Mouse (Mus musculus) kidney, embryonic 14.5 days (tissue): ENCODE results near the gene Gm4756. TPM values are rescaled to one million over a fixed set of nuclear protein-coding genes. Genes with fewer than 3 reads are reported as not detected.

Source experiments
- ATAC-seq: fragments of 200-750 bp; cut with Nextera tagmentation; 2 replicates; pipeline ENCODE4 v1.8.0; 2017; ENCODE audit warnings: moderate number of reproducible peaks, mild to moderate bottlenecking, moderate TSS enrichment, moderate library complexity; ENCODE audit not compliant: low FRiP score, low TSS enrichment
- H3K27ac ChIP-seq: fragments of 300-500 bp; sonication (generic); 2 replicates; pipeline ENCODE4 v1.5.1; 2014; ENCODE audit warnings: low read depth, mild to moderate bottlenecking, low read length, moderate library complexity, mixed read lengths
- H3K27me3 ChIP-seq: fragments of 300-500 bp; sonication (generic); 2 replicates; pipeline ENCODE4 v1.6.1; 2014; ENCODE audit warnings: mild to moderate bottlenecking, low read length; ENCODE audit not compliant: control insufficient read depth, insufficient read depth
- H3K36me3 ChIP-seq: fragments of 300-500 bp; sonication (generic); 2 replicates; pipeline ENCODE4 v1.6.1; 2014; ENCODE audit warnings: low read length, mixed read lengths; ENCODE audit not compliant: control insufficient read depth, insufficient read depth
- H3K4me1 ChIP-seq: fragments of 300-500 bp; sonication (generic); 2 replicates; pipeline ENCODE4 v1.6.1; 2014; ENCODE audit warnings: low read length, mixed read lengths; ENCODE audit not compliant: control insufficient read depth, insufficient read depth
- H3K4me2 ChIP-seq: fragments of 300-500 bp; sonication (generic); replicated peaks from 2 replicates; pipeline ENCODE4 v1.6.1; 2014; ENCODE audit warnings: low read depth, mild to moderate bottlenecking, low read length
- H3K4me3 ChIP-seq: fragments of 300-500 bp; sonication (generic); 2 replicates; pipeline ENCODE4 v1.5.1; 2014; ENCODE audit warnings: mild to moderate bottlenecking, low read length
- H3K9ac ChIP-seq: fragments of 300-500 bp; sonication (generic); 2 replicates; pipeline ENCODE4 v1.6.1; 2014; ENCODE audit warnings: low read depth, mild to moderate bottlenecking, low read length, moderate library complexity
- H3K9me3 ChIP-seq: fragments of 300-500 bp; sonication (generic); 2 replicates; pipeline ENCODE4 v1.6.1; 2016; ENCODE audit warnings: low read length; ENCODE audit not compliant: control insufficient read depth
- WGBS: fragments of 180-500 bp; shearing (Covaris S2); extraction: QIAGEN DNeasy Blood & Tissue Kit; methylation state at CpG from one replicate; pipeline ENCODE4 v1.1.7; 2014; 5-methylcytosine and 5-hydroxymethylcytosine counted together
- polyA plus RNA-seq: library from polyadenylated mRNA; unstranded; fragments of >200 nt; fragmentation: Nextera tagmentation; extraction: Ambion mirVana; gene quantifications from 2 replicates; pipeline ENCODE4 v1.2.1, GENCODE M21; 2014

Gene Gm4756
- polyA plus RNA-seq, 1 experiment from 2014 or later, result not detected

- H3K27ac ChIP-seq, result 0 out of 2 replicates have a peak within 1 kb of the TSS, but pooled peaks have one; percentile 11
- peak within 1 kb of the TSS; percentile 88 for H3K4me2 ChIP-seq
- H3K9ac ChIP-seq, result peak within 1 kb of the TSS; percentile 52
- peak; percentile 92 for ATAC-seq
- H3K4me1 ChIP-seq, result peaks cover 7% of the 10 kb centered on the region; the same call in 1 of the 2 replicates
- H3K9me3 ChIP-seq, result no peaks in the 10 kb centered on the region; the same call in 1 of the 2 replicates
- WGBS, result 2% methylated on average over 33 of the region's 33 CpGs
- H3K27me3 ChIP-seq, result no peaks in the 10 kb centered on the region
- H3K4me3 ChIP-seq, result peak within 1 kb of the TSS; percentile 61
- H3K36me3 ChIP-seq, result no peaks in the 10 kb centered on the region
Observed at GRCm38 (mm10) chr12:72664735-72665337, 15.4 kb upstream of the Gm4756 start, which contains the start of gene Dhrs7. Dhrs7 (minus strand) TSS chr12:72664909.

- no peaks in the 10 kb centered on the region for H3K27me3 ChIP-seq
- H3K36me3 ChIP-seq, result no peaks in the 10 kb centered on the region
- WGBS, result 10% methylated on average over 28 of the region's 28 CpGs
- peak overlapping the region; percentile 88 for H3K4me2 ChIP-seq
- 0 out of 2 replicates have a peak overlapping the region, but pooled peaks have one; percentile 11 for H3K27ac ChIP-seq
- H3K4me1 ChIP-seq, result peaks cover 7% of the 10 kb centered on the region; the same call in 1 of the 2 replicates
- peak overlapping the region; percentile 52 for H3K9ac ChIP-seq
- peak overlapping the region; percentile 61 for H3K4me3 ChIP-seq
- peak; percentile 8 for ATAC-seq
- H3K9me3 ChIP-seq, result no peaks in the 10 kb centered on the region
Observed at GRCm38 (mm10) chr12:72664020-72664734, 14.7 kb upstream of the Gm4756 start.

DNA sequence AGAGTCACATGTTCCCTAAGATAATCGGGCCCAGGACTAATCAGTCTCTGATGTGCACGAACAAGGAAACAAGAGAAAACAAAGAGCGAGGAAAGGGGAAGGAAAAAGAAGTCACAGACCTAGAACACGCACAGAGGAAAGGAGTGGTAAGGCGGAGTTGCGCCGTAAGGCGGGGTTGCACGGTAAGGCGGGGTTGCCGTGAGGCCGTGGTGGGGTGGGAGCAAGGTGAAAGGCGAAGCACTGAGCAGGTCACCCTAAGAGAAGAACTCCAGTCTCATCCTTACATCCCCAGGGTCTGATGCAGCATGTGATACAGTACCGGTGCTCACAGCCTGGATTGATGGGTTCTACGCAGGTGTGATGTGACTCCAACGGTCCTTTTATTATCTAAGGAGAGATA, 6.3 kb upstream of the Gm4756 start:
- Histone ChIP-seq H3K9ac (no peak overlapping the region), H3K9me3 (no peaks in the 10 kb centered on the region), H3K4me1 (no peaks in the 10 kb centered on the region), H3K4me2 (no peak overlapping the region), H3K27ac (no peak overlapping the region), H3K4me3 (no peak overlapping the region), H3K27me3 (no peaks in the 10 kb centered on the region), H3K36me3 (no peaks in the 10 kb centered on the region)
- 96% methylated on average over 16 of the region's 16 CpGs for WGBS
- ATAC-seq, result no peak

- ATAC-seq, result no peak
- H3K27ac ChIP-seq, result no peak overlapping the region
- no peak overlapping the region for H3K4me2 ChIP-seq
- no peak overlapping the region for H3K4me3 ChIP-seq
- no peaks in the 10 kb centered on the region for H3K4me1 ChIP-seq
- no peaks in the 10 kb centered on the region for H3K36me3 ChIP-seq
- 21% methylated on average over 4 of the region's 4 CpGs for WGBS
- H3K27me3 ChIP-seq, result no peaks in the 10 kb centered on the region
- H3K9me3 ChIP-seq, result no peaks in the 10 kb centered on the region
- no peak overlapping the region for H3K9ac ChIP-seq
Observed at GRCm38 (mm10) chr12:72654698-72655097, 5.2 kb upstream of the Gm4756 start.

- Histone ChIP-seq H3K4me2 (no peak overlapping the region), H3K4me1 (no peaks in the 10 kb centered on the region), H3K9ac (no peak overlapping the region), H3K4me3 (no peak overlapping the region), H3K27ac (no peak overlapping the region), H3K9me3 (no peaks in the 10 kb centered on the region), H3K36me3 (no peaks in the 10 kb centered on the region), H3K27me3 (no peaks in the 10 kb centered on the region)
- WGBS, result 95% methylated on average over 14 of the region's 14 CpGs
- ATAC-seq, result no peak
Observed at GRCm38 (mm10) chr12:72648921-72649320, 540 bp downstream of the Gm4756 start.

- 85% methylated on average over 3 of the region's 3 CpGs for WGBS
- no peaks in the 10 kb centered on the region for H3K27me3 ChIP-seq
- no peaks in the 10 kb centered on the region for H3K4me1 ChIP-seq
- H3K9ac ChIP-seq, result no peak overlapping the region
- H3K4me3 ChIP-seq, result no peak overlapping the region
- ATAC-seq, result no peak
- H3K27ac ChIP-seq, result no peak overlapping the region
- peaks cover 13% of the 10 kb centered on the region for H3K9me3 ChIP-seq
- no peaks in the 10 kb centered on the region for H3K36me3 ChIP-seq
- no peak overlapping the region for H3K4me2 ChIP-seq
Observed at GRCm38 (mm10) chr12:72638025-72638424, 11.4 kb downstream of the Gm4756 start.

DNA sequence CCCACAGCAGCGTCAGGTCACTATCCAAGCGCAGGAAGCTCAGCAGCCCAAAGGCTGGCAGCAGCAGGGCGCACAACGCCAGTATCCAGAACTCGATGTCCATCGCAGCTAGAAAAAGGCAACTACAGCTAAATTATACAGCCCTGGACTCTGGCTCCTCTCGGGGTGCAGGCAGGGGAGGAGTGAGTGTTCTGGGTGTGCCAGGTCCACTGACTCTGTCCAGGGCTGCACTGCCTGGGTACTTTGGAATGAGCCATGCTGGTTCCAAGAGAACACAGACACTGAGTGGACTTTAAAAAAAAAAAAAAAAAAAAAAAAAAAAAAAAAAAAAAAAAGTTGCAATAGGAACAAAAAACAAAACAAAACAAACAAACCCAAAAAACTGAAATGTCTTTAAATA, 20.7 kb downstream of the Gm4756 start:
- Histone ChIP-seq H3K4me1 (no peaks in the 10 kb centered on the region), H3K4me2 (no peak overlapping the region), H3K4me3 (no peak overlapping the region), H3K36me3 (no peaks in the 10 kb centered on the region), H3K9me3 (no peaks in the 10 kb centered on the region), H3K9ac (no peak overlapping the region), H3K27ac (no peak overlapping the region), H3K27me3 (no peaks in the 10 kb centered on the region)
- WGBS, result 96% methylated on average over 7 of the region's 7 CpGs
- no peak for ATAC-seq

DNA sequence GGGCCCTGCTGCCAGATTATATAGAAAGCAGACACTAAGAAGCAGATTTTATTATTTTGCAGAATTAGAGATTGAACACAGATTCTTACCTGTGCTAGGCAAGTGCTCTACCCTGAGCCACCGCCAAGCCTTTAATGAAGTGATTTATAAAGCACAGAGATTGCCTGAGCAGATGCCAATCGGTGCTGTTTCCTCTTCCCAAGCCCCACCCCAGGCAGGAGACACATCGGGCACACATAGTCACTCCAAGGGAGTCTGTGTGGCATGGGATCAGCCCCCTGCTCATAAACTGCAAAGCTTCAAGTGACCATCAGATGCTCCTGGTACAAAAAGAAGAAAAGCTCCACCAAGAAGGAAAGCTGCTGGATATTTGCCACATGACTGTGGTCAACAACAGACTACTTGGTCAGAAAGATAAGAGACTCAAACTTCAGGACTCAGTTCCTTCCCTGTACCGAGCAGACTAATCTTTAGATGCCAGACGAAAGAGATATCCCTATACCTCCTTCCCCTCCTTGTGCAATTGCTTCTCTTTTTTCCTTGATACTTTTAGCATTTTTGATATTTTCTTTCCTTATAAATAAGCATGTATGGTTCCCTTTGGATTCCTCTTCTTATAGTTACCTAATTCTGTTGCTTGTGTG, 26.5 kb downstream of the Gm4756 start:
- no peaks in the 10 kb centered on the region for H3K27me3 ChIP-seq
- H3K4me1 ChIP-seq, result no peaks in the 10 kb centered on the region
- no peak overlapping the region for H3K9ac ChIP-seq
- H3K4me2 ChIP-seq, result no peak overlapping the region
- no peaks in the 10 kb centered on the region for H3K9me3 ChIP-seq
- H3K27ac ChIP-seq, result no peak overlapping the region
- no peak overlapping the region for H3K4me3 ChIP-seq
- WGBS, result 80% methylated on average over 5 of the region's 5 CpGs
- no peak for ATAC-seq
- no peaks in the 10 kb centered on the region for H3K36me3 ChIP-seq

DNA sequence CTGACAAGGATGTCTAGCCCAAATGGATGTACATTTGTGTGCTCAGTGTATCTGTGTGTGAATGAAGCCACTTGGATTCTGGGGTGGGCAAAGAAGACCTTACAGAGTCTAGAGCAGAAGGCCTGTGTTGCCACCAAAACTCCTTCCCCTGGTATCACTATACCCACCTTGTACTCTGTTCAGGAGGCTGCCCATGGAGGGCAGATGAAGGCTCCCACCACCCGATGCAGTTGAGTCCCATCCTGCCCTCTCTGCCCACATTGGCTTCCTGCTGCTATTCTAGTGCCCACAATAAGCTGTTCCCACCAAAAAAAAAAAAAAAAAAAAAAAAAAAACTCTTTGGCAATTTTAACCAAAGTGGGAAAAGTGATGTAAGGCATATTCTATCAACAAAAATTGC, 28.0 kb downstream of the Gm4756 start:
- ATAC-seq, result no peak
- no peaks in the 10 kb centered on the region for H3K36me3 ChIP-seq
- no peaks in the 10 kb centered on the region for H3K4me1 ChIP-seq
- H3K4me3 ChIP-seq, result no peak overlapping the region
- H3K27ac ChIP-seq, result no peak overlapping the region
- no peak overlapping the region for H3K9ac ChIP-seq
- 92% methylated on average over 1 of the region's 1 CpGs for WGBS
- H3K4me2 ChIP-seq, result no peak overlapping the region
- no peaks in the 10 kb centered on the region for H3K27me3 ChIP-seq
- no peaks in the 10 kb centered on the region for H3K9me3 ChIP-seq
